Mouse (Mus musculus): ENCODE results near the gene Nr1h4. TPM values are rescaled to one million over a fixed set of nuclear protein-coding genes. Genes with fewer than 3 reads are reported as not detected.

The Nr1h4 gene
- polyA plus RNA-seq, 1 experiment = 2.7 TPM

- DNase-seq (ENCODE audit: low spot score) = no peak
Measured at GRCm38 (mm10) chr10:89521790-89522431, 11.5 kb downstream of the Nr1h4 start.

- no peak for DNase-seq (ENCODE audit: low spot score)
Measured at GRCm38 (mm10) chr10:89520381-89520780, 13.0 kb downstream of the Nr1h4 start.

DNA sequence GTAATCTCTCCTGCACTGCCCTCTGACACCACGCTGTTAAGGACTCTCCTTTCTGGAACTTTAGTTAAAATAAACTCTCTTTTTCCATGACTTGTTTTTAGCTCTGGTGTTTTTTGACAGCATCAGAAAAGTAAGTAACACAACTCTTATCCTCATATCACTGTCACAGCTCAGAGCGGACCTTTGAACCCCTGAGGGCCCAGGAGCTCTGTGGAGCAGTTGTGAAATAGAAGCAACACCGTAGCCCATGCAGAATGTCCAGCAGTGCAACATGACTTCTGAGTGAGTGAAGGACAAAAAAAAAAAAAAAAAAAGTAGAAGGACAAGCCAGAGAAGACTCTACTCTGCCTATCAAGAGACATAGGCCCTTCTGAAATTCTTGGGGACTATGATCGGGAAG lies 14.2 kb downstream of the Nr1h4 start:
- no peak for DNase-seq (ENCODE audit: low spot score)

DNA sequence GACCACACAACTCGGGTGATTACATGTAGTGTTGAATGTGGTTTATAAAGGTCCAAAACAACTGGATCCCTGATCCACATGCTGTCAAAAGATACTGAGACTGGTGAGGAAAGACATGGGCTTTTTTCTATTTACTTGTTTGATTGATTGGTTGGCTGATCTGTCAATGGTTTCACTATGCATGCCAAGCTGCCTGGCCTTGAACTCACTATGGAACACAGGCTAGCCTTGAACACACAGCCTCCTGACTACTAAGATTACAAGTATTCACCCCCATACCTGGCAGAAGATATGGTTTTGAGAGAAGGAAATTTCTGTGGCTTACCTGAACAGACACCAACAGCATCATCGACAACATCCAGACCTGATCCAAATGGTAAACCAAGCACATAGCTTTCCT lies 15.0 kb downstream of the Nr1h4 start:
- no peak for DNase-seq (ENCODE audit: low spot score)

DNA sequence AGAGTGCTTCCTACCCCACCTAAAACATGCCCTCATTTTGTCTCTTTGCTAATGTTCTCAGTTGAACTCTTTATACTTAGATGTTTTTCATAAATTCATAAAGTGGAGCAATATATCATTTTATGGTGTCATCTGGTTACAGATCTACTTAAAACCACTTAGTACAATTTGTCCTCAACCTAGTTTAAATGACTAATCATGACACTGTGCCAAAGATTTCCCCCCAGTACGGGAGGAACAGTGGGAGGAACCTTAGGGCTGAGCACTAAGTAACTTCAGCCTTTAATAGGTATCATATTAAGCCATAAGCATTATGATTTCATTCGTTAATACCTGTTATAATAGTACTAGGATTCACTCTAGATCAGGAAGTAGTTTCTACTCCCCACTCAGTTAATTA lies 17.6 kb downstream of the Nr1h4 start:
- no peak for DNase-seq (ENCODE audit: low spot score)

GRCm38 (mm10) chr10:89512562-89512961 lies 20.8 kb downstream of the Nr1h4 start:
- no peak for DNase-seq (ENCODE audit: low spot score)

- no peak for DNase-seq (ENCODE audit: low spot score)
Measured at GRCm38 (mm10) chr10:89510547-89510946, 22.8 kb downstream of the Nr1h4 start.

- DNase-seq (ENCODE audit: low spot score) = no peak
Measured at GRCm38 (mm10) chr10:89508567-89508966, 24.8 kb downstream of the Nr1h4 start.

GRCm38 (mm10) chr10:89506479-89506878 lies 26.9 kb downstream of the Nr1h4 start:
- DNase-seq (ENCODE audit: low spot score) = no peak

GRCm38 (mm10) chr10:89505592-89505955 lies 27.8 kb downstream of the Nr1h4 start:
- DNase-seq (ENCODE audit: low spot score) = no peak

DNA sequence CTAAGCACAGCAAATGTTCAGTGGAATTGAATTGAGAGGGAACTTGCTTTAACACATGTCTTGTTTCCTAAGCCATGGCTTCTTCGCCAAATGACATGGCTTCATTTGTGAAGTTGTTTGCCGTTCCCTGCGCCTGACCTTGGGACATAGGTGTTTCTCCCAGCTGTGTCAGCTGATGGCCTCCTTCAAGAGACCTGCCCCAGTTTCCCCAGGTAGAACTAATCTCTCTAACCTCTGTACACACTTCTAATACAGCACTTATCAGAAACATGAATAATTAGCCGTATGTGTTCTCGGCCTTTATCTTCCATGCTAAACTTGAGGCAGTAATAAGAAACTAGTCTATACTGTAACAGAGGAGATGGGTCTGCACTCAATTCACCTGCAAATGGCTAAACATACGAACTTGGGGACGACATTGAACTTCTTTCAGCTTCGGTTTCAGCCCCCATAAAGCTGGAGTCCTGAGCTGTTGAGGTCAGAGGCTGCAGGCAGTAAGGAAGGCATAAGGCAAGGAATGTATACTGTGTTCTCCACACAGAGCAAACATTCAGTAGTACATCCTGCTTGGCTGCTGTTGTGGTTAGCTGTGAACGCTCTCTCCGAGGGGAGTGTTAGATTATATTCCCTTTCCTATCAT lies 28.3 kb downstream of the Nr1h4 start:
- DNase-seq (ENCODE audit: low spot score) = no peak

GRCm38 (mm10) chr10:89502986-89503560 lies 30.3 kb downstream of the Nr1h4 start:
- DNase-seq (ENCODE audit: low spot score) = no peak

GRCm38 (mm10) chr10:89501902-89502301 lies 31.5 kb downstream of the Nr1h4 start:
- no peak for DNase-seq (ENCODE audit: low spot score)

DNA sequence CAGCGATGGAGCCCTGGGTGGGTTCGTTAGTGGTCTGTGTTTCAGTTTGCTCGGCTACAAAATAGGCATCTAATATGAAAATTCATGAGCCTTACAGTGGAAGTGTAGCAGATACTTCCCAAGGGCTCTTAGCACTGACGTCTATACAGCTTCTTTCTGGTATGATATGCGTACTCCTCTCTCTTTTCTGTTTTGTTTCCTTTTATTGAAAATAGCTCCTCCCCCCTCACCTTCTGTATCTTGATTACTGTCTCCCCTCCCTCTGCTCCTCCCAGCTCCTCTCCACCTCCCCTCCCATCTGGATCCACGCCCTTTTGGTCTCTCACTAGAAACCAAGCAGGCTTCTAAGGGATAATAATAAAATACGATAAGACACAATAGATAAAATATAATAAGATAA lies 37.8 kb downstream of the Nr1h4 start:
- DNase-seq (ENCODE audit: low spot score) = no peak

- no peak for DNase-seq (ENCODE audit: low spot score)
Measured at GRCm38 (mm10) chr10:89491321-89491720, 42.1 kb downstream of the Nr1h4 start.

DNA sequence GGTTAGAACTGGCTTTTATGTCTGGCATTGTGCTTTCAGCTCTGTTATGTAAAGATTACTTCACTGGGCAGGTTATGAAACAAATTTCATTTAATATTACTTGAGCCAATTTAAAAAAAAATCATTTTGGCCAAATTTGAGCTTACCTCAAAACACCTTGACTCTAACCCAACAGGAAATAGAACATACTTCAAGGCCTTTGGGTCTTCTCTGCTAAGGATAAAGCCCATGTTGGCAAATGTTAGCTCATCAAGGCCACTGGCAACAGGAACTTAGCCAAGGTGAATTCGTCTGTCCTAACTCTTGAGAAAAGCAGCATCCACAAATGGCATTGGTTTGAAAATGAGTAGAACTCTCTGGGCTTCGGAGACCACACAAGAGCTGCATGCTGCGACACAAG lies 43.1 kb downstream of the Nr1h4 start:
- DNase-seq (ENCODE audit: low spot score) = no peak

- DNase-seq (ENCODE audit: low spot score) = no peak
Measured at GRCm38 (mm10) chr10:89489459-89489858, 43.9 kb downstream of the Nr1h4 start.

- no peak for DNase-seq (ENCODE audit: low spot score)
Measured at GRCm38 (mm10) chr10:89486995-89487742, 46.2 kb downstream of the Nr1h4 start.

DNA sequence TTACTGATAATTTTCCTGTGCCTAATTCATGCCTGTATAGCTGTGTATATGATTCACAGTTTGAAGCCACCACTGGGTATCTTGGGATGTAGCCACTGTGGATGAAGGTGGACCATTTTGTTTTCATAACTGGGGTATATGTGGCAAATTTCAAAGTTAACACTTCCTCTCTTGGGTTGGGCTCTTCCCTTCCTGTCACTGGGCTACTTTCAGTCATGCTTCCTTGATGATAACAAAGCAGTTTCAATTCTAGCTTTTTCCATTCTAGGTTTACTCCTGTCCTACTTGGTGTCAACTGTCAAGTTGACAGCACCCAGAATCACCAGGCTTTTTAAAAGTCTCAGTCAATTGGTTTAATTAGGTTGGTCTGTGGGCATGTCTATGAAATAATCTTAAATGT lies 48.5 kb downstream of the Nr1h4 start:
- DNase-seq (ENCODE audit: low spot score) = no peak

DNA sequence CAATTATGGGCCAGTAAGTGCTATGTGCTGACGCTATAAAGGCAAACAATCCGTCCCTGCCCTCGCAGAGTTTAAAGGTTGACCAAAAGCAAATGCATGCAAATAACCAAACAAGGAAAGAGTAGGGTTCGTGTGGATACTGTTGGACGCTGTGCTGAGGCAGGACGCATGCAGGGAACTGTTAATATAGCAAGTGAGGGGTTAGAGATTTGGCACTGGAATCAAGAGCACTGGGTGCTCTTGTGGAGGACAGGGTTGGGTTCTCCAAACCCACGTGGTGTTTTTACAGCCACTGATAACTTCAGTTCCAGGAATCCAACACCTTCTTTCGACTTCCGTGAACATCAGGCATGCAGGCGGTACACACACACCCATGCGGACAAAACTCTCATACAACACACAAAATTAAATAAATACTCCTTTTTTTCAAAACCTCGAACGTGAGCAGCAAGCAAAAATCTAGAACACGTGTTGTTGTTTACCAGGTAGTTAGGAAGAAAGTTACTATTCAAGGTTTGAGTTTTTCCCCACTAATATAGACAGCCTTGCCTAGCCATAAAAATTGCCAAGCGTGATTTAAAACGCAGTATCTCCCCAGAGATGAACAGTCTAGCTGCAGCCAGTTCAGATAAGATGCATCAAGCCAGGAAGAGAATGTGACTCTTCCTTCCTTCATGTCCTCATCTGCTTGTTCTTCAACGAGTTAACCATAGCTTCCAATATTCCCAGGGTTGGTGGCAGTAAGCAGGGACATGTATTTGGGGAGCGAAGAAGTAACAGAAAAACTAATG lies 49.4 kb downstream of the Nr1h4 start:
- DNase-seq (ENCODE audit: low spot score) = no peak

DNA sequence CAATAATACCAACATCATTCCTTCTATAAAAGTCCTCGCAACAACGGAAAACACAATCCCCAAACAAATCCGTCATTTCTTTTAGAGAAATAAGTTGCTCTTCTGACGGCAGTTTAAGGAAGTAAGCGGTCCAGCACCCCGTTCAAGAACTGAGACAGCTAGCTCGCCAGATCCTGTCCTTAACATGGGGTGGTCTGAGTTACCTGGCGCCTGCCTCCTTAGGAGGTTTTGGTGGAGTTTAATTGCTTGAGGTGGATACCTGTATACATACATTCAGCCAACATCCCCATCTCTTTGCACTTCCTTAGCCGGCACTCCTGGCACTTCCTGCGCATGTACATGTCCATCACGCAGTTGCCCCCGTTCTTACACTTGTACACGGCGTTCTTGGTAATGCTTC lies 50.3 kb downstream of the Nr1h4 start:
- no peak for DNase-seq (ENCODE audit: low spot score)

- DNase-seq (ENCODE audit: low spot score) = no peak
Measured at GRCm38 (mm10) chr10:89482142-89482681, 51.2 kb downstream of the Nr1h4 start.

All from urinary bladder, adult 2 months (tissue).